Mouse (Mus musculus) T-helper 2 cell (primary cell): ENCODE data around the gene Mucl2.
"Not testable (repeated sequence)": the region's sequence is repeated elsewhere in the genome, so short reads cannot be mapped to it uniquely, and the experiment has no call there.

ENCODE experiments used
- in situ Hi-C: fragments of 300-600 bp; cut with MboI, MseI; formaldehyde crosslinking; loops from one replicate; pipeline ENCODE4 v1.15.1; 2025; ENCODE audit warnings: high pct_unique_total_duplicates

Mucl2 gene

GRCm38 (mm10) chr15:103899212-103899611, at the start of gene Mucl2:
Gene Mucl2 (minus strand): TSS chr15:103899312.
- in situ Hi-C loops: no loop called here

GRCm38 (mm10) chr15:103913061-103913460, 13.9 kb upstream of the Mucl2 start:
- in situ Hi-C loops: not testable (repeated sequence)
